Mouse (Mus musculus) midbrain, postnatal 0 days (tissue): ENCODE data around the gene Col4a3bp. TPM values are rescaled to one million over a fixed set of nuclear protein-coding genes. Genes with fewer than 3 reads are reported as not detected.

Source experiments
- ATAC-seq: fragments of 200-750 bp; cut with Nextera tagmentation; 2 replicates; pipeline ENCODE4 v1.8.0; 2017; ENCODE audit warnings: moderate number of reproducible peaks, mild to moderate bottlenecking, moderate TSS enrichment, moderate library complexity; ENCODE audit not compliant: low FRiP score
- DNase-seq: peaks from one replicate; pipeline ENCODE4 v3.0.0-alpha.2; 2015; ENCODE audit warnings: low spot score
- H3K27ac ChIP-seq: fragments of 300-500 bp; sonication (generic); 2 replicates; pipeline ENCODE4 v1.5.1; 2014; ENCODE audit warnings: low read depth, mild to moderate bottlenecking, low read length, mixed read lengths
- H3K27me3 ChIP-seq: fragments of 300-500 bp; sonication (generic); 2 replicates; pipeline ENCODE4 v1.6.1; 2014; ENCODE audit warnings: low read length, control low read depth, mixed read lengths; ENCODE audit not compliant: insufficient read depth
- H3K36me3 ChIP-seq: fragments of 300-500 bp; sonication (generic); 2 replicates; pipeline ENCODE4 v1.6.1; 2014; ENCODE audit warnings: low read length, control low read depth, mixed read lengths; ENCODE audit not compliant: insufficient read depth
- H3K4me1 ChIP-seq: fragments of 300-500 bp; sonication (generic); 2 replicates; pipeline ENCODE4 v1.6.1; 2014; ENCODE audit warnings: mild to moderate bottlenecking, control low read depth, antibody characterized with exemption, low read length, mixed read lengths; ENCODE audit not compliant: insufficient read depth
- H3K4me2 ChIP-seq: fragments of 300-500 bp; sonication (generic); 2 replicates; pipeline ENCODE4 v1.6.1; 2014; ENCODE audit warnings: low read depth, mild to moderate bottlenecking, low read length, mixed read lengths; ENCODE audit not compliant: poor library complexity, severe bottlenecking
- H3K4me3 ChIP-seq: fragments of 300-500 bp; sonication (generic); 2 replicates; pipeline ENCODE4 v1.5.1; 2014; ENCODE audit warnings: low read depth, mild to moderate bottlenecking, low read length, moderate library complexity
- H3K9ac ChIP-seq: fragments of 300-500 bp; sonication (generic); replicated peaks from 2 replicates; pipeline ENCODE4 v1.6.1; 2014; ENCODE audit warnings: mild to moderate bottlenecking, low read length, moderate library complexity, mixed read lengths; ENCODE audit not compliant: poor library complexity, severe bottlenecking
- H3K9me3 ChIP-seq: fragments of 300-500 bp; sonication (generic); 2 replicates; pipeline ENCODE4 v1.6.1; 2016; ENCODE audit warnings: low read length, control low read depth
- CTCF ChIP-seq: IDR thresholded peaks from 2 replicates; pipeline ENCODE4 v1.5.1; 2016; ENCODE audit warnings: antibody characterized with exemption, mild to moderate bottlenecking
- WGBS: fragments of 180-500 bp; shearing (Covaris S2); extraction: QIAGEN DNeasy Blood & Tissue Kit; methylation state at CpG from one replicate; pipeline ENCODE4 v1.1.7; 2014; 5-methylcytosine and 5-hydroxymethylcytosine counted together
- polyA plus RNA-seq: library from polyadenylated mRNA; unstranded; fragments of >200 nt; fragmentation: Nextera tagmentation; extraction: Ambion mirVana; gene quantifications from 2 replicates; pipeline ENCODE4 v1.2.1, GENCODE M21; 2015
- total RNA-seq: library from RNA; depleted of rRNA; stranded (reverse); fragments of >200 nt; gene quantifications from 2 replicates; pipeline ENCODE4 v1.2.3, GENCODE M21; 2014

Col4a3bp gene
- total and polyA plus RNA-seq, 2 experiments from 2014 or later = 9.6 to 43.4 TPM

DNA sequence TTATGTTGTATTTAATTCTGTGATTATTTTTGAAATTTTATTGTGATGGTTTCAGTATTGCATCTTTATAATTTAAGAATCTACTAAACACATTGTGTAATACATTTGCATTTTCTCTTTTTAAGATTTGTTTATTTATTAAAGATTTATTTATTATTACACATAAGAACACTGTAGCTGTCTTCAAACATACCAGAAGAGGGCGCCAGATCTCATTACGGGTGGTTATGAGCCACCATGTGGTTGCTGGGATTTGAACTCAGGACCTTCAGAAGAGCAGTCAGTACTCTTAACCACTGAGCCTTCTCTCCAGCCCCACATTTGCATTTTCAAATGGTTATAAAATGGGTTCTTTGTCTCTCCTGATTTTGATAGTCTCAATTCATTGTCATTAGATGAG is 2.1 kb downstream of the Col4a3bp start:
- DNase-seq (peak; percentile 19), ATAC-seq (no peak)
- H3K27me3 ChIP-seq = no peaks in the 10 kb centered on the region
- H3K4me2 ChIP-seq = no peak overlapping the region
- H3K36me3 ChIP-seq = no peaks in the 10 kb centered on the region
- H3K4me1 ChIP-seq = no peaks in the 10 kb centered on the region
- no peaks in the 10 kb centered on the region for H3K9me3 ChIP-seq
- TF ChIP-seq CTCF = peak; percentile 56
- no peak overlapping the region for H3K9ac ChIP-seq
- H3K27ac ChIP-seq = no peak overlapping the region
- no peak overlapping the region for H3K4me3 ChIP-seq
- WGBS = 75% methylated on average over 2 of the region's 2 CpGs

DNA sequence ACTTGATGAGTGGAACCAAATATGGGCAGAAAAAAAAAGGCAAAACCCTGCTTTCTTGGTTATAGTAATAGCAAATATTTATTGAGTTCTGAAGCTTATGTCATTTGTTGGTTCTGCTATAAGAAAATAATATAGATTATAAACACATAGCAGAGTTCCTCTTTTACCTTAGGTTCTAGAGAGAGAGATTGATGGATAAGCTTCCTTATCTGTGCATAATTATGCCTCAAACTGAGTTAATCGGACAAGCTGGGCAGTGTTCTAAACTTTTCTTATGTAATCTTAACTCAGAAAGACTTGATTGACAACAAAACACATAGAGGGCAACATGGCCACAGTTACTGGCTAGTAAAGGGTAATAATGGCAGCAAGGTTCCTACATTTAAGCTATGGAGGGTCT is 4.8 kb downstream of the Col4a3bp start:
- Histone ChIP-seq H3K36me3 (no peaks in the 10 kb centered on the region), H3K27me3 (no peaks in the 10 kb centered on the region), H3K9me3 (no peaks in the 10 kb centered on the region), H3K27ac (no peak overlapping the region), H3K4me1 (no peaks in the 10 kb centered on the region), H3K4me3 (no peak overlapping the region), H3K9ac (no peak overlapping the region), H3K4me2 (no peak overlapping the region)
- TF ChIP-seq CTCF = no peak
- WGBS = 82% methylated on average over 1 of the region's 1 CpGs
- no peak for ATAC-seq
- no peak for DNase-seq

DNA sequence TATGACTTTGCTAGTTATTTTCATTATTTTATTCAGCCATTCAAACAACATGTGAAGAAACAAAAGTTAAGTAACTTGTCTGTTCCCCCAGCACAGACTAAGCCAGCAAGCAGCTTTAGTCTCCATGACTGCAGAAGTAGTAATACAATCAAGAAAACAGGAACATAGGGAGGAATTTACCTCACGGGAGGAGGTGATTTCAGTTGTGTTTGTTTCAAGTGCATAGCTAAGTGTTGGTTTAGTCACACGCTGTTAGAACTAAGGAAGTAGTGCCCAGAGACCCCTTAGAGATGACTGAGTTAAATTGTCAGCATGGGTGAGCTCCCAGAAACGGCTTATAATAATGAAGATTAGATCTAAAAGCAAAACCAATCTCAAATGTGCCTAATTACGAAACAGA is 5.5 kb downstream of the Col4a3bp start:
- Histone ChIP-seq H3K27ac (no peak overlapping the region), H3K4me3 (no peak overlapping the region), H3K36me3 (no peaks in the 10 kb centered on the region), H3K9me3 (no peaks in the 10 kb centered on the region), H3K9ac (no peak overlapping the region), H3K27me3 (no peaks in the 10 kb centered on the region), H3K4me2 (no peak overlapping the region), H3K4me1 (no peaks in the 10 kb centered on the region)
- no peak for ATAC-seq
- no peak for TF ChIP-seq CTCF
- DNase-seq = peak; percentile 8
- 62% methylated on average over 4 of the region's 4 CpGs for WGBS

DNA sequence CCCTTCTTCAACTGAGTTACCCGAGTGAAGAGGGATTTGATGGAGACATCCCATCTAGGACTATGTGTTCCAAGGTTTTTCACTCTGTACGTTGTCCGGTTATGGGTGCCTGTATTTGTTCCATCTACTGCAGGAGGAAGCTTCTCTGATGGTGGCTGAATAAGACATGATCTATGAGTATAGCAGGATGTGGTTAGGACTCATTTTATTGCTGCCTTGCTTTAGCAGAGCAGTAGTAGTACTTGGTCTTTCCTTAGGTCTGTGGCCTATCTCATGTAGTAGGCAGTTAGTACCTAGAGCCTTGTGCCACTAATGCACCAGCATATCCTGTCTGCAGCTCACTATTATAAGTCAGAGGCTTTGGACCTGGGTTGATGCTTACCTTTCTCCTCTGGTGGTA is 12.7 kb downstream of the Col4a3bp start:
- no peaks in the 10 kb centered on the region for H3K27me3 ChIP-seq
- ATAC-seq (no peak), DNase-seq (no peak)
- no peak overlapping the region for H3K27ac ChIP-seq
- no peak overlapping the region for H3K9ac ChIP-seq
- no peaks in the 10 kb centered on the region for H3K9me3 ChIP-seq
- H3K4me1 ChIP-seq = no peaks in the 10 kb centered on the region
- no peak overlapping the region for H3K4me3 ChIP-seq
- no peak overlapping the region for H3K4me2 ChIP-seq
- 95% methylated on average over 3 of the region's 3 CpGs for WGBS
- H3K36me3 ChIP-seq = no peaks in the 10 kb centered on the region
- TF ChIP-seq CTCF = no peak

DNA sequence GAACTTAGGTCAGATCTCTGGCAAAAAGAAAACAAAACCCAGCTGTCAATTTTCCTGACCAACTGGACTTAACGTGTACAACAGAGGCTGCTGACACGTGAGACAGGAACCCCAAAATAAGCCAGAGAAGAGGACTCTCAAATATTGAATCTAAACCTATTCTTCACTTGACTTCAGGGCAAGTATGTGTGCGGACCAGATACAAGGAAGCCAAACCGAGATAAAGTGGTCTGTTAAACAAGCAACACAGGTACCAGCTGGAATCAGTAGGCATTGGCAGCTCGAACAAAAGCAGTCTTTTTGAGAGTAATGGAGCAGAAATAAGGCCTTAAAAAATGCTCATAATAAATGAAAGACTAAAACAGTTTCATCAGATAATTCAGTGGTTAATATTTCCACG is 25.6 kb downstream of the Col4a3bp start:
- Histone ChIP-seq H3K9ac (no peak overlapping the region), H3K27me3 (no peaks in the 10 kb centered on the region), H3K36me3 (peaks cover 3% of the 10 kb centered on the region; the same call in 1 of the 2 replicates), H3K27ac (no peak overlapping the region), H3K9me3 (no peaks in the 10 kb centered on the region), H3K4me1 (no peaks in the 10 kb centered on the region), H3K4me3 (no peak overlapping the region), H3K4me2 (no peak overlapping the region)
- no peak for DNase-seq
- ATAC-seq = no peak
- 75% methylated on average over 6 of the region's 6 CpGs for WGBS
- no peak for TF ChIP-seq CTCF

DNA sequence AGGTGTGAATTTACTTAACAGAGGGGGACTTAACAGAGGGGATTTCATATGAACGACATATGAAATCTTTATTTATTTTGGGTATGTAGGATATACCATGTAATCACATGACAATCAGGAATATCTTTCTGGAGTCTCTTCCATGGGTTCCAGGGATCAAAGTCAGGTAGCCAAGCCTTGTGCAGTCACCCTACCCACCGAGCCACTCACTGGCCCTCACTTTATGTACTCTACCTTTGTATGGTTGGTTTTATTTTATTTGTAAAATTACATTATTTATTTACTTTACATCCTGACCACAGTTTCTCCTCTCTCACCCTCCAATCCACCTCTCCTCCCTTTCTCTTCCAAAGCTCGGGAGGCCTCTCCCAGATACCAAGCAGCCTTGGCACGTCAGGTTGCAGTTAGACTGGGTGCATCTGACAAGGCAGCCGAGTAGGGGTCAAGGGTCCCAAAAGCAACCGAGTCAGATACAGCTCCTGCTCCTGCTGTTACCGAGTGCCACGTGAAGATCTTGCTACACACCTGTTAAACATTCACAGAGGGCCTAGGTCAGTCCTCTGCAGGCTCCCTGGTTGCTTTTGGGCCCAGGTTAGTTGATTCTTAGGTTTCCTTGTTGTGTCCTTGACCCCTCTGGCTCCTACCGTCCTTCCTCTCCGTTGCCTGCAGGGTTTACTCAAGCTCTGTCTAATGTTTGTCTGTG is 28.0 kb downstream of the Col4a3bp start:
- no peak for DNase-seq
- H3K27ac ChIP-seq = no peak overlapping the region
- H3K9ac ChIP-seq = no peak overlapping the region
- 72% methylated on average over 10 of the region's 10 CpGs for WGBS
- no peak overlapping the region for H3K4me3 ChIP-seq
- no peaks in the 10 kb centered on the region for H3K4me1 ChIP-seq
- no peaks in the 10 kb centered on the region for H3K27me3 ChIP-seq
- TF ChIP-seq CTCF = no peak
- H3K4me2 ChIP-seq = no peak overlapping the region
- H3K9me3 ChIP-seq = no peaks in the 10 kb centered on the region
- H3K36me3 ChIP-seq = peaks cover 3% of the 10 kb centered on the region; the same call in 1 of the 2 replicates
- no peak for ATAC-seq
